Mouse (Mus musculus) small intestine, adult 2 months (tissue): ENCODE results near the gene Cox10.

Experiments used
- CTCF ChIP-seq: fragments of 200-500 bp; IDR thresholded peaks from 2 replicates; pipeline ENCODE4 v1.5.1; 2012; ENCODE audit warnings: low read depth, mild to moderate bottlenecking, control low read depth, inconsistent platforms, low read length, moderate library complexity, mixed read lengths; ENCODE audit not compliant: insufficient replicate concordance, insufficient read length; ENCODE audit errors: extremely low read depth
- POLR2A ChIP-seq: fragments of 200-500 bp; IDR thresholded peaks from 2 replicates; pipeline ENCODE4 v1.6.1; 2012; ENCODE audit warnings: low read depth, mild to moderate bottlenecking, control low read depth, inconsistent platforms, low read length, moderate library complexity

- TF ChIP-seq CTCF: no peak
- no peak for TF ChIP-seq POLR2A
These were observed 44.6 kb downstream of the Cox10 start for GRCm38 (mm10) chr11:64034686-64035085.
